18 mouse cellular contexts compared by ENCODE assay signal in genomic region chr10:55769642-55770041, GRCm38 (mm10).
DNase-seq lines count a peak whose midpoint lies in the region; ATAC-seq lines count a peak whose summit lies in the region.
"Had no signal": no experiment of that assay in that cellular context is flagged by ENCODE, and none has a peak within 500 bp of the region (broad histone marks: within the 10 kb centered on the region; RNA-seq: fewer than 3 reads in every experiment).

No protein-coding gene starts in this region.

- H3K27ac ChIP-seq in kidney, embryonic 15.5 days: no peak overlapping the region
- no peak overlapping the region for H3K27ac ChIP-seq in embryonic facial prominence, embryonic 11.5 days (replicated peaks; ENCODE audit: low read depth, low read length)
- H3K27ac ChIP-seq in midbrain, embryonic 16.5 days (ENCODE audit: low read length): no peak overlapping the region
- H3K27ac ChIP-seq: heart, adult 2 months; limb, embryonic 12.5 days; liver, embryonic 12.5 days; stomach, postnatal 0 days had no signal

- no peak overlapping the region for H3K4me3 ChIP-seq in kidney, embryonic 15.5 days (replicated peaks)
- no peak overlapping the region for H3K4me3 ChIP-seq in embryonic facial prominence, embryonic 11.5 days (ENCODE audit: low read depth, low read length)
- no peak overlapping the region for H3K4me3 ChIP-seq in midbrain, embryonic 16.5 days (ENCODE audit: low read depth, low read length)
- H3K4me3 ChIP-seq: heart, adult 2 months; limb, embryonic 12.5 days; liver, embryonic 12.5 days had no signal

- H3K4me2 ChIP-seq in kidney, embryonic 15.5 days: no peak overlapping the region
- H3K4me2 ChIP-seq in embryonic facial prominence, embryonic 11.5 days (ENCODE audit: low read depth, low read length): no peak overlapping the region
- H3K4me2 ChIP-seq in midbrain, embryonic 16.5 days (ENCODE audit: low read length): no peak overlapping the region
- H3K4me2 ChIP-seq: limb, embryonic 12.5 days; liver, embryonic 12.5 days had no signal

- intact Hi-C loops in gastrocnemius, postnatal 14 days (cut with DNase I; ENCODE audit: low total_unique reads): no loop called here

- WGBS in kidney, embryonic 15.5 days: 15% methylated on average over 6 of the region's 6 CpGs
- WGBS in embryonic facial prominence, embryonic 11.5 days: 35% methylated on average over 6 of the region's 6 CpGs
- WGBS in midbrain, embryonic 16.5 days: 43% methylated on average over 6 of the region's 6 CpGs

- ATAC-seq in kidney, embryonic 15.5 days (replicated peaks; ENCODE audit: low FRiP score): peak; percentile 81
- ATAC-seq in embryonic facial prominence, embryonic 11.5 days (replicated peaks; ENCODE audit: insufficient number of reproducible peaks, low FRiP score, low TSS enrichment, low read depth): no peak
- peak; percentile 68 for ATAC-seq in midbrain, embryonic 16.5 days
- ATAC-seq: liver, embryonic 12.5 days had no signal

- peaks cover 4% of the 10 kb centered on the region; the same call in 1 of the 2 replicates for H3K4me1 ChIP-seq in kidney, embryonic 15.5 days
- H3K4me1 ChIP-seq in embryonic facial prominence, embryonic 11.5 days (ENCODE audit: control insufficient read depth, insufficient read depth, low read length): no peaks in the 10 kb centered on the region
- H3K4me1 ChIP-seq in midbrain, embryonic 16.5 days (ENCODE audit: control insufficient read depth, insufficient read depth, low read length): no peaks in the 10 kb centered on the region
- H3K4me1 ChIP-seq: limb, embryonic 12.5 days; liver, embryonic 12.5 days had no signal

- H3K9me3 ChIP-seq in kidney, embryonic 15.5 days (replicated peaks): no peaks in the 10 kb centered on the region
- no peaks in the 10 kb centered on the region for H3K9me3 ChIP-seq in embryonic facial prominence, embryonic 11.5 days (replicated peaks; ENCODE audit: control insufficient read depth, low read length)
- H3K9me3 ChIP-seq in midbrain, embryonic 16.5 days (replicated peaks; ENCODE audit: control insufficient read depth, low read length, poor library complexity, severe bottlenecking): no peaks in the 10 kb centered on the region
- H3K9me3 ChIP-seq: G1E; limb, embryonic 12.5 days; liver, embryonic 12.5 days had no signal

- H3K9ac ChIP-seq in kidney, embryonic 15.5 days: no peak overlapping the region
- no peak overlapping the region for H3K9ac ChIP-seq in embryonic facial prominence, embryonic 11.5 days (replicated peaks; ENCODE audit: low read length)
- H3K9ac ChIP-seq in midbrain, embryonic 16.5 days (ENCODE audit: low read depth, low read length): no peak overlapping the region
- H3K9ac ChIP-seq: limb, embryonic 12.5 days; liver, embryonic 12.5 days had no signal

- peak; percentile 14 for DNase-seq in embryo, embryonic 11 days
- no peak for DNase-seq in embryo, embryonic 10 days (ENCODE audit: low spot score)
- no peak for DNase-seq in kidney, adult 11 months
- peak; percentile 15 for DNase-seq in embryonic facial prominence, embryonic 11.5 days (ENCODE audit: low spot score)
- DNase-seq in heart, adult 18-20 months: no peak
- DNase-seq in gastrocnemius, postnatal 14 days: no peak
- DNase-seq: cerebellum, adult 8-10 months; heart, adult 2 months; heart, postnatal 36 days; kidney, adult 18-20 months; lung, adult 2 months; lung, postnatal 36 days had no signal

- no peaks in the 10 kb centered on the region for H3K27me3 ChIP-seq in kidney, embryonic 15.5 days
- H3K27me3 ChIP-seq in embryonic facial prominence, embryonic 11.5 days (ENCODE audit: control insufficient read depth, insufficient read depth, low read length): no peaks in the 10 kb centered on the region
- no peaks in the 10 kb centered on the region for H3K27me3 ChIP-seq in midbrain, embryonic 16.5 days (ENCODE audit: control insufficient read depth, insufficient read depth, low read depth, low read length)
- H3K27me3 ChIP-seq: limb, embryonic 12.5 days; liver, embryonic 12.5 days had no signal

- H3K36me3 ChIP-seq in kidney, embryonic 15.5 days: no peaks in the 10 kb centered on the region
- no peaks in the 10 kb centered on the region for H3K36me3 ChIP-seq in embryonic facial prominence, embryonic 11.5 days (replicated peaks; ENCODE audit: control insufficient read depth, insufficient read depth, low read depth, low read length)
- H3K36me3 ChIP-seq in midbrain, embryonic 16.5 days (ENCODE audit: control insufficient read depth, insufficient read depth, low read length): no peaks in the 10 kb centered on the region
- H3K36me3 ChIP-seq: G1E; limb, embryonic 12.5 days; liver, embryonic 12.5 days had no signal

Comparison
In these comparisons a context has a peak if more than half of its experiments do, and no peak if none do; other contexts are left out.
1. DNase-seq: peak in embryo, embryonic 11 days (single experiment) and embryonic facial prominence, embryonic 11.5 days (single experiment); none in embryo, embryonic 10 days (single experiment), kidney, adult 11 months (single experiment), heart, adult 18-20 months (0 of 2) and gastrocnemius, postnatal 14 days (single experiment).